Mouse (Mus musculus): Measurements from ENCODE around the gene Gm3880.
"Not testable (repeated sequence)": the region's sequence is repeated elsewhere in the genome, so short reads cannot be mapped to it uniquely, and the experiment has no call there.

The Gm3880 gene

GRCm38 (mm10) chrX:102686872-102687271, at the start of gene Gm3880:
Gm3880 (minus strand) TSS chrX:102686972.
- DNase-seq (ENCODE audit: low read depth, low spot score) = not testable (repeated sequence)

GRCm38 (mm10) chrX:102724226-102724625, 37.5 kb upstream of the Gm3880 start:
- not testable (repeated sequence) for DNase-seq (ENCODE audit: low read depth, low spot score)

- DNase-seq (ENCODE audit: low read depth, low spot score) = not testable (repeated sequence)
Measured at GRCm38 (mm10) chrX:102707535-102707934, 20.8 kb upstream of the Gm3880 start, which contains the start of the genes Gm9112 and Dmrtc1b. Gm9112 (minus strand) TSS chrX:102707635. Dmrtc1b (plus strand) TSS chrX:102707865.

- not testable (repeated sequence) for DNase-seq (ENCODE audit: low read depth, low spot score)
Measured at GRCm38 (mm10) chrX:102700636-102701035, 13.9 kb upstream of the Gm3880 start.

GRCm38 (mm10) chrX:102689252-102689651, 2.5 kb upstream of the Gm3880 start:
- not testable (repeated sequence) for DNase-seq (ENCODE audit: low read depth, low spot score)

- not testable (repeated sequence) for DNase-seq (ENCODE audit: low read depth, low spot score)
Measured at GRCm38 (mm10) chrX:102684706-102685105, 2.1 kb downstream of the Gm3880 start.

- DNase-seq (ENCODE audit: low read depth, low spot score) = no peak
Measured at GRCm38 (mm10) chrX:102666641-102667040, 20.1 kb downstream of the Gm3880 start.

- DNase-seq (ENCODE audit: low read depth, low spot score) = peak; percentile 29
Measured at GRCm38 (mm10) chrX:102660712-102661111, 26.1 kb downstream of the Gm3880 start.

- peak; percentile 69 for DNase-seq (ENCODE audit: low read depth, low spot score)
Measured at GRCm38 (mm10) chrX:102645691-102646090, 41.1 kb downstream of the Gm3880 start.

GRCm38 (mm10) chrX:102645146-102645545, 41.6 kb downstream of the Gm3880 start:
- DNase-seq (ENCODE audit: low read depth, low spot score) = peak; percentile 74

- no peak for DNase-seq (ENCODE audit: low read depth, low spot score)
Measured at GRCm38 (mm10) chrX:102644573-102644951, 42.2 kb downstream of the Gm3880 start.

GRCm38 (mm10) chrX:102643823-102644572, 42.8 kb downstream of the Gm3880 start, which contains the start of gene Phka1:
Phka1 (minus strand) TSS chrX:102644246.
- DNase-seq (ENCODE audit: low read depth, low spot score) = peak; percentile 83

Measured in skeletal muscle tissue, adult 2 months (tissue).